Mouse (Mus musculus) neural tube, embryonic 13.5 days (tissue): ENCODE data around the gene Irf3. TPM values are rescaled to one million over a fixed set of nuclear protein-coding genes. Genes with fewer than 3 reads are reported as not detected.
A peak's percentile ranks its signal among the peaks of the same experiment; 100 is the strongest.

ENCODE experiments used
- ATAC-seq: fragments of 200-750 bp; cut with Nextera tagmentation; 2 replicates; pipeline ENCODE4 v1.8.0; 2017; ENCODE audit warnings: low read depth, mild to moderate bottlenecking, moderate TSS enrichment, moderate library complexity
- H3K27ac ChIP-seq: fragments of 300-500 bp; sonication (generic); replicated peaks from 2 replicates; pipeline ENCODE4 v1.5.1; 2015; ENCODE audit warnings: moderate library complexity, mild to moderate bottlenecking, inconsistent platforms
- H3K27me3 ChIP-seq: fragments of 300-500 bp; sonication (generic); 2 replicates; pipeline ENCODE4 v1.6.1; 2015; ENCODE audit warnings: mild to moderate bottlenecking, inconsistent platforms
- H3K36me3 ChIP-seq: fragments of 300-500 bp; sonication (generic); 2 replicates; pipeline ENCODE4 v1.6.1; 2015; ENCODE audit warnings: mild to moderate bottlenecking, inconsistent platforms
- H3K4me1 ChIP-seq: fragments of 300-500 bp; sonication (generic); replicated peaks from 2 replicates; pipeline ENCODE4 v1.6.1; 2015; ENCODE audit warnings: inconsistent platforms
- H3K4me2 ChIP-seq: fragments of 300-500 bp; sonication (generic); 2 replicates; pipeline ENCODE4 v1.6.1; 2015; ENCODE audit warnings: inconsistent platforms, mild to moderate bottlenecking, moderate library complexity
- H3K4me3 ChIP-seq: fragments of 300-500 bp; sonication (generic); 2 replicates; pipeline ENCODE4 v1.5.1; 2015; ENCODE audit warnings: mild to moderate bottlenecking, inconsistent platforms
- H3K9ac ChIP-seq: fragments of 300-500 bp; sonication (generic); 2 replicates; pipeline ENCODE4 v1.6.1; 2015; ENCODE audit warnings: moderate library complexity, mild to moderate bottlenecking, inconsistent platforms
- H3K9me3 ChIP-seq: fragments of 300-500 bp; sonication (generic); 2 replicates; pipeline ENCODE4 v1.6.1; 2016; ENCODE audit warnings: inconsistent platforms
- WGBS: fragments of 180-500 bp; shearing (Covaris S2); methylation state at CpG from one replicate; pipeline ENCODE4 v1.1.7; 2015; 5-methylcytosine and 5-hydroxymethylcytosine counted together
- microRNA-seq: library from miRNA; unstranded; fragments of <30 nt; microRNA quantifications from one replicate; pipeline ENCODE4, GENCODE M21; 2016
- polyA plus RNA-seq: library from polyadenylated mRNA; unstranded; fragments of >200 nt; fragmentation: Nextera tagmentation; extraction: Ambion mirVana; gene quantifications from 2 replicates; pipeline ENCODE4 v1.2.1, GENCODE M21; 2015

Gene Irf3
- polyA plus RNA-seq, 1 experiment from 2014 or later, result 67.3 TPM

DNA sequence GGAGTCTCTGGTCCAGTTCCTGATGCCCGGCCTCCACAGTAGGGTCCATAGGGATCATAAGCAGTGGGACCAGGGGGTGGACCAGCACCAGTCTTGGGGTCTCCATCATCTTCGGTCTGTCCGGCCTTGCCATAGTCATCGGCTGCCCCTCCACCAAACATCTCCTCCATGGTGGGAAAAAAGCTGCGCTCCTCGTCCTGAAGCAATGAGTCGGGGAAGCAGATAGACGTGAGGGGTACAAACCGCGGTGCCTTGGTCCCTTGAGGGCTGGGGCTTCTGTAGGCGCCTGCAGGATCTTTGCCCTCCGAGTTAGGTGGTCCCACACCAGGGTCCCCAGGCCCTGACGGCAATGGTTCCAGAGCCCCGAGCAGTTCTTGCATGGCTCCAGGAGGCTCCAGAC, 50.0 kb downstream of the Irf3 start:
- Histone ChIP-seq H3K36me3 (peaks cover 84% of the 10 kb centered on the region), H3K4me3 (no peak overlapping the region), H3K4me1 (peaks cover 27% of the 10 kb centered on the region), H3K9me3 (no peaks in the 10 kb centered on the region), H3K27me3 (no peaks in the 10 kb centered on the region), H3K9ac (no peak overlapping the region), H3K4me2 (no peak overlapping the region), H3K27ac (no peak overlapping the region)
- ATAC-seq, result no peak
- 95% methylated on average over 14 of the region's 14 CpGs for WGBS

DNA sequence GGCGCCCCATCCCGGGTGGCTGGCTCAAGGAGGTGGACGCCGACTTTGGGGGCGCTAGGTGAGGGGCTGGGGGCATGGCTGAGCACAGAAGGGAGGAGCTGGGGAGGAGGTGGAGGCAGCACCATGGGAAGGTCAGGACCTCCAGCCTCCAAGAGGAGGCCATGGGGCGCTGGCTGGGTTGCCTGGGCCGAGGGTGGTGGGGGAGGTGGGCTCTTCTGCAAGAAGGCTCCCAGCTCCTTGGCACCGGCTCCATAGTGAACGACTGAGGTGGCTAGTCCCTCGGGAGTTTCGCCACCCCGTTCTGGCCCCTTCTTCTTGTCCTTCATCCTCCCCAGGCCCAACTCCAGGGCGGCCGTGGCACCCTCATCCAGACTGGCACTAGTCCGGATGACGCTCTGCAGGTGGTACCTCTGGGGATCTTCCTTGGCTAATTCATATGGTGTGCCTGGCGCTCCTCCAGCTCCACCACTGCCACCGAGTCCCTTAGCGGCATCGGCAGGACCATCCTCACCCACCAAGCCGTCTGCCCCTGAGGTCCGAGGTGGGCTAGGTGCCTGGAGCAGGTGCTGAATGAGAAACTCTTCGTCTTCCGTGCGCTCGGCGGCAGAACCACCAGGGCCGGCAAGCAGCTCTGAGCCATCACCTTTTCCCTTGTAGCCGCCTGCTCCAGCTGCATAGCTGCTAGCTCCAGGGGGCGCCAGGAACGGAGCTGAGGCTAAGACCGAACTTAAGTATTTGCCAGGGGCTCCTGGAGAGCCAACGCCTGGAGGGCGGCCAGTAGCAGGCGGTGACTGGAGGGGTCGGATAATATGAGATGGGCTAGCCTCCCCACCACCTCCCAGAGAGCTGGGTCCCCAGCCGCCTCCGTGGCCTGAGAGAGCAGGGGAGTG, 50.8 kb downstream of the Irf3 start:
- 94% methylated on average over 38 of the region's 38 CpGs for WGBS
- Histone ChIP-seq H3K4me3 (no peak overlapping the region), H3K4me2 (no peak overlapping the region), H3K27me3 (no peaks in the 10 kb centered on the region), H3K27ac (no peak overlapping the region), H3K9me3 (no peaks in the 10 kb centered on the region), H3K9ac (no peak overlapping the region), H3K36me3 (peaks cover 76% of the 10 kb centered on the region), H3K4me1 (peaks cover 27% of the 10 kb centered on the region)
- no peak for ATAC-seq

DNA sequence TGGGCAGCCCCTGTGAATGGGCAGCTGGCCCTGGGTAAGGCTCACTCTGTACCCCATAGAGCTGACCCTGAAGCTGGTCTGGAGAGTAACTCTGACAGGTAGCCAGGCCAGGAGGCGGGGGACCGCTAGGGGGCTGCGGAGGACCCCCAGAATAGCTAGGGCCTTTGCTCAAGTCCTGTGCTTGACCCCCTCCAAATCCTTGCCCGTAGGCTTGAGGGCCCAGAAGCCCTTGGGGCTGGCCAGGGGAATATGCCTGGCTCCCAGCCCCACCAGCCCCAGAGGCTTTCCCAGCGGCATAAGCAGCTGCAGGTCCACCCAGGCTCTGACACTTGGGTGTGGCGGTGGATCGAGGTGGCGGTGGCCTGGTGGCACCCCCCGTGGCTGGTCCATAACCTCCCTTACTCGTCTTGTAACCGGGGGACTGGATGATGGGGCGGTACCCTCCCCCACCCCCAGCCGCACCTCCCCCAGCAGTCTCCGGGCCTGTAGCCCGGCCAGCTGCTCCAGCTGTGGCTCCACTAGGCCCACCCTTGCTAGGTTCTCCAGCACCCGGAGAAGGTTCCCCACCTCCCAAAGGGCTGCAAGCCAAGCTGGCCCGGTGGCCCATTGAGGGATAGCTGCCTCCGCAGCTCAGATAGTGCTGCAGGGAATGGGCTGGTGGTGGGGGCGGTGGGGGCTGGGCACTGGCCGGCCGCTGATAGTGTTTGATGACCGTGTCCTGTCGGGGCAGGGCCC, 51.6 kb downstream of the Irf3 start:
- no peak for ATAC-seq
- H3K36me3 ChIP-seq, result peaks cover 68% of the 10 kb centered on the region
- H3K4me2 ChIP-seq, result no peak overlapping the region

DNA sequence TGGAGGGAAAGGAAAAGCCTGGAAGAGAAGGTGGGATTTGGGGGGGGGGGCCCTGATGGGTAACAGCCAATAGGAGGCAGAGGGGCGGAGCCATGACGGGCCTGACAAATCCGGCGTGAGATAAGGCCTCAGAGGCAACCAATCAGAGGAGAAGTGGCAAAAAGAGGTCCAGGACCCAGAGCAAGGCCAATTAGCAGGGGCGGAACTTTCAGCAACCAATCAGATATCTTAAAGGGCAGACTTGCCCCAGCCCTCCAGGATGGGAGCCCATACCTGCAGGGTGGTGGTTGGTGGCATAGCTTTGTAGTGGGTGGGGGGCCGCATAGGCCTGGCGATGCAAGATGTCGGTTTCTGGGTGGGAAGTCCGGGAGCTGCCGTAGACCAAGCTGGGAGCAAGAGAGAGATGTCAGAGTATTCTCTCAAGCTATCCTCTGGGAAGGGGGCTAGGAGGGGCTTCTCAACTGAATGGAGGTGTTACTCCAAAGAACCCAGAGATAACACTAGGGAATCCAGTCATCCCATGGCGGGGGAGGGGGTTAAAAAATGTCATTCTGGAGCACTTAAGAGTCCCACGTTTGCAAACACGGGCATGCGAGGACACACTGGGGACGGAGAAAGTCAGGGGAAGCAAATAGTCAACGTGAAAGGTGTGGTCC, 53.6 kb downstream of the Irf3 start:
- Histone ChIP-seq H3K4me3 (peak overlapping the region; percentile 89), H3K9me3 (no peaks in the 10 kb centered on the region), H3K4me2 (peak overlapping the region; percentile 99), H3K27me3 (no peaks in the 10 kb centered on the region), H3K27ac (peak overlapping the region; percentile 100), H3K9ac (peak overlapping the region; percentile 94), H3K4me1 (peaks cover 32% of the 10 kb centered on the region), H3K36me3 (peaks cover 48% of the 10 kb centered on the region)
- ATAC-seq, result peak; percentile 41
- WGBS, result 4% methylated on average over 15 of the region's 16 CpGs

More for the DNA sequence above, 51.6 kb downstream of the Irf3 start:
- no peaks in the 10 kb centered on the region for H3K27me3 ChIP-seq
- H3K9me3 ChIP-seq, result no peaks in the 10 kb centered on the region
- H3K9ac ChIP-seq, result no peak overlapping the region
- H3K4me3 ChIP-seq, result no peak overlapping the region
- H3K4me1 ChIP-seq, result peaks cover 32% of the 10 kb centered on the region
- WGBS, result 93% methylated on average over 23 of the region's 23 CpGs
- H3K27ac ChIP-seq, result no peak overlapping the region

DNA sequence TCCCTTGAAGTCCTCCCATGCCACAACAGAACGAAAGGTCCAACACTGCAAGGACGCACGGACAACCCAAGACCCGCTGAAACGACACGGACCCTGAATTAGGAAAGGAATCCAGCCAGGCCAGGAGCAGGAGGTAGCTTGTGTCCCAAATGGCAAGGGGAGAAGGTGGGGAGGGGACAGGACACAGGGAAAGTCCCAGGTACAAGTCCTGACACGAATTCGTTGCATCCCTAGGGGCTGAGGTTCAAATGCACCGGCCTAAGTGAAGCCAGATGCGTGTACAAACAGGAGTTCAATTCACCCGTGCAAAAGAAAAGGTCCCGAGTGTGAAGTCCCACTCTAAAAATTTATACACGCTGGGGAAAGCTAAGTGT, 54.1 kb downstream of the Irf3 start:
- H3K36me3 ChIP-seq, result peaks cover 43% of the 10 kb centered on the region
- peaks cover 32% of the 10 kb centered on the region for H3K4me1 ChIP-seq
- ATAC-seq, result no peak
- peak overlapping the region; percentile 100 for H3K27ac ChIP-seq
- 4% methylated on average over 13 of the region's 13 CpGs for WGBS
- no peaks in the 10 kb centered on the region for H3K9me3 ChIP-seq
- no peaks in the 10 kb centered on the region for H3K27me3 ChIP-seq
- peak overlapping the region; percentile 89 for H3K4me3 ChIP-seq
- H3K4me2 ChIP-seq, result peak overlapping the region; percentile 99
- peak overlapping the region; percentile 94 for H3K9ac ChIP-seq

Small RNAs within 50 kb of the gene (microRNA-seq; reads per million reads assigned to microRNA genes)
- gene Mir7054, result not detected

Other genes with a start within 250 kb of the Irf3 start
- gene Vrk3, start 249.2 kb upstream of the Irf3 start, polyA plus RNA-seq, result 25.1 and 30.5 TPM in 2 replicates
- gene Zfp473, start 246.6 kb upstream of the Irf3 start, polyA plus RNA-seq, result 1.2 and 1.3 TPM in 2 replicates
- 51.0 and 53.0 TPM in 2 replicates for gene Nup62, start 181.6 kb upstream of the Irf3 start, polyA plus RNA-seq
- 1.1 and 2.0 TPM in 2 replicates for gene Il4i1, start 181.3 kb upstream of the Irf3 start, polyA plus RNA-seq
- 4.1 and 4.8 TPM in 2 replicates for gene Atf5, start 181.0 kb upstream of the Irf3 start, polyA plus RNA-seq
- gene Akt1s1, start 148.7 kb upstream of the Irf3 start, polyA plus RNA-seq, result 89.7 and 99.0 TPM in 2 replicates
- 94.0 and 101 TPM in 2 replicates for gene Tbc1d17, start 148.6 kb upstream of the Irf3 start, polyA plus RNA-seq
- gene Pnkp, start 140.5 kb upstream of the Irf3 start, polyA plus RNA-seq, result 30.2 and 31.6 TPM in 2 replicates
- gene Ptov1, start 127.9 kb upstream of the Irf3 start, polyA plus RNA-seq, result 471 and 515 TPM in 2 replicates
- 134 and 138 TPM in 2 replicates for gene Med25, start 104.9 kb upstream of the Irf3 start, polyA plus RNA-seq
- 14.9 and 17.9 TPM in 2 replicates for gene Fuz, start 101.6 kb upstream of the Irf3 start, polyA plus RNA-seq
- 115 and 116 TPM in 2 replicates for gene Ap2a1, start 68.2 kb upstream of the Irf3 start, polyA plus RNA-seq
- 0.22 TPM in 1 of 2 replicates, not detected in the other for gene Tsks, start 54.4 kb upstream of the Irf3 start, polyA plus RNA-seq
- 47.3 and 54.9 TPM in 2 replicates for gene Cpt1c, start 22.8 kb upstream of the Irf3 start, polyA plus RNA-seq
- 612 and 623 TPM in 2 replicates for gene Prmt1, start 11.1 kb upstream of the Irf3 start, polyA plus RNA-seq
- gene Bcl2l12, start 1.1 kb downstream of the Irf3 start, polyA plus RNA-seq, result 17.3 and 17.4 TPM in 2 replicates
- gene Scaf1, start 18.7 kb downstream of the Irf3 start, polyA plus RNA-seq, result 46.2 and 47.2 TPM in 2 replicates
- gene Rras, start 20.3 kb downstream of the Irf3 start, polyA plus RNA-seq, result 15.0 and 16.5 TPM in 2 replicates
- 12.3 and 15.1 TPM in 2 replicates for gene Prr12, start 55.2 kb downstream of the Irf3 start, polyA plus RNA-seq
- 58.9 and 65.6 TPM in 2 replicates for gene Nosip, start 64.8 kb downstream of the Irf3 start, polyA plus RNA-seq
- 16.8 and 17.2 TPM in 2 replicates for gene Prrg2, start 65.0 kb downstream of the Irf3 start, polyA plus RNA-seq
- 127 and 134 TPM in 2 replicates for gene Rcn3, start 94.6 kb downstream of the Irf3 start, polyA plus RNA-seq
- gene Fcgrt, start 106.2 kb downstream of the Irf3 start, polyA plus RNA-seq, result 25.6 and 27.3 TPM in 2 replicates
- gene Rps11, start 126.8 kb downstream of the Irf3 start, polyA plus RNA-seq, result 920 and 971 TPM in 2 replicates
- gene Rpl13a, start 131.1 kb downstream of the Irf3 start, polyA plus RNA-seq, result 746 and 820 TPM in 2 replicates
- gene Gm45713, start 138.6 kb downstream of the Irf3 start, polyA plus RNA-seq, result 0.53 TPM in 1 of 2 replicates, not detected in the other
- gene Flt3l, start 138.8 kb downstream of the Irf3 start, polyA plus RNA-seq, result 1.3 and 1.5 TPM in 2 replicates
- 79.9 and 91.9 TPM in 2 replicates for gene Pih1d1, start 156.7 kb downstream of the Irf3 start, polyA plus RNA-seq
- gene Aldh16a1, start 156.9 kb downstream of the Irf3 start, polyA plus RNA-seq, result 19.0 and 19.6 TPM in 2 replicates
- gene Slc17a7, start 166.3 kb downstream of the Irf3 start, polyA plus RNA-seq, result 0.78 and 0.83 TPM in 2 replicates
- gene Gfy, start 181.9 kb downstream of the Irf3 start, polyA plus RNA-seq, result not detected in 2 replicates
- not detected in 2 replicates for gene Pth2, start 183.3 kb downstream of the Irf3 start, polyA plus RNA-seq
- 0.29 and 0.45 TPM in 2 replicates for gene Ccdc155, start 207.2 kb downstream of the Irf3 start, polyA plus RNA-seq
- gene Dkkl1, start 214.5 kb downstream of the Irf3 start, polyA plus RNA-seq, result 14.6 and 19.8 TPM in 2 replicates
- gene Tead2, start 218.1 kb downstream of the Irf3 start, polyA plus RNA-seq, result 65.9 and 85.5 TPM in 2 replicates
- 1.5 and 1.8 TPM in 2 replicates for gene Cd37, start 241.5 kb downstream of the Irf3 start, polyA plus RNA-seq
- 0.18 and 0.27 TPM in 2 replicates for gene Slc6a16, start 243.4 kb downstream of the Irf3 start, polyA plus RNA-seq